Mouse (Mus musculus): ENCODE results near the gene Lmbr1. TPM values are rescaled to one million over a fixed set of nuclear protein-coding genes. Genes with fewer than 3 reads are reported as not detected.
A peak's percentile ranks its signal among the peaks of the same experiment; 100 is the strongest.

Gene Lmbr1
- polyA plus RNA-seq, 1 experiment from 2014 or later, result 9.2 TPM

GRCm38 (mm10) chr5:29196264-29196658 lies 181.9 kb downstream of the Lmbr1 start:
- ATAC-seq (ENCODE audit: insufficient number of reproducible peaks, low FRiP score, low TSS enrichment, low read depth), result no peak
- 8% methylated on average over 12 of the region's 12 CpGs for WGBS
- Histone ChIP-seq H3K4me2 (ENCODE audit: low read depth, severe bottlenecking) (peak overlapping the region; percentile 60), H3K9me3 (ENCODE audit: control insufficient read depth, low read length) (no peaks in the 10 kb centered on the region), H3K9ac (ENCODE audit: low read length) (peak overlapping the region; percentile 35; the same call in 1 of the 2 replicates), H3K4me1 (ENCODE audit: control insufficient read depth, insufficient read depth, low read length) (no peaks in the 10 kb centered on the region), H3K4me3 (ENCODE audit: low read depth, low read length) (peak overlapping the region; percentile 57), H3K27ac (replicated peaks; ENCODE audit: low read depth, low read length) (no peak overlapping the region), H3K36me3 (ENCODE audit: control insufficient read depth, insufficient read depth, low read length) (no peaks in the 10 kb centered on the region), H3K27me3 (ENCODE audit: control insufficient read depth, insufficient read depth, low read length) (no peaks in the 10 kb centered on the region)
- DNase-seq (ENCODE audit: low spot score), result no peak

- under 1% methylated on average over 65 of the region's 70 CpGs for WGBS
- H3K4me3 ChIP-seq (ENCODE audit: low read depth, low read length), result peak within 1 kb of the TSS; percentile 57
- H3K4me1 ChIP-seq (ENCODE audit: control insufficient read depth, insufficient read depth, low read length), result no peaks in the 10 kb centered on the region
- H3K9me3 ChIP-seq (ENCODE audit: control insufficient read depth, low read length), result no peaks in the 10 kb centered on the region
- H3K9ac ChIP-seq (ENCODE audit: low read length), result peak within 1 kb of the TSS; percentile 80
- H3K27ac ChIP-seq (replicated peaks; ENCODE audit: low read depth, low read length), result no peak within 1 kb of the TSS
- DNase-seq (ENCODE audit: low spot score) (peak; percentile 94), ATAC-seq (ENCODE audit: insufficient number of reproducible peaks, low FRiP score, low TSS enrichment, low read depth) (peak; percentile 98)
- no peaks in the 10 kb centered on the region for H3K36me3 ChIP-seq (ENCODE audit: control insufficient read depth, insufficient read depth, low read length)
- H3K27me3 ChIP-seq (ENCODE audit: control insufficient read depth, insufficient read depth, low read length), result no peaks in the 10 kb centered on the region
- peak within 1 kb of the TSS; percentile 60 for H3K4me2 ChIP-seq (ENCODE audit: low read depth, severe bottlenecking)
Measured at GRCm38 (mm10) chr5:29195570-29196263, 182.5 kb downstream of the Lmbr1 start, which contains the start of gene Rnf32. Gene Rnf32, plus strand, starts transcription at chr5:29195992.

- Histone ChIP-seq H3K4me2 (ENCODE audit: low read depth, severe bottlenecking) (peak overlapping the region; percentile 39), H3K27ac (replicated peaks; ENCODE audit: low read depth, low read length) (no peak overlapping the region), H3K4me3 (ENCODE audit: low read depth, low read length) (peak overlapping the region; percentile 57), H3K36me3 (ENCODE audit: control insufficient read depth, insufficient read depth, low read length) (no peaks in the 10 kb centered on the region), H3K9me3 (ENCODE audit: control insufficient read depth, low read length) (no peaks in the 10 kb centered on the region), H3K27me3 (ENCODE audit: control insufficient read depth, insufficient read depth, low read length) (no peaks in the 10 kb centered on the region), H3K9ac (ENCODE audit: low read length) (peak overlapping the region; percentile 80), H3K4me1 (ENCODE audit: control insufficient read depth, insufficient read depth, low read length) (no peaks in the 10 kb centered on the region)
- ATAC-seq (ENCODE audit: insufficient number of reproducible peaks, low FRiP score, low TSS enrichment, low read depth) (peak; percentile 44; the same call in 1 of the 2 replicates), DNase-seq (ENCODE audit: low spot score) (no peak)
- 4% methylated on average over 9 of the region's 9 CpGs for WGBS
Measured at GRCm38 (mm10) chr5:29195231-29195569, 183.0 kb downstream of the Lmbr1 start.

- DNase-seq (ENCODE audit: low spot score), result no peak
Measured at GRCm38 (mm10) chr5:29186798-29187197, 191.4 kb downstream of the Lmbr1 start.

More at GRCm38 (mm10) chr5:29186798-29187197, 191.4 kb downstream of the Lmbr1 start:
- no peaks in the 10 kb centered on the region for H3K27me3 ChIP-seq (ENCODE audit: control insufficient read depth, insufficient read depth, low read length)
- no peak for ATAC-seq (ENCODE audit: insufficient number of reproducible peaks, low FRiP score, low TSS enrichment, low read depth)
- no peaks in the 10 kb centered on the region for H3K9me3 ChIP-seq (ENCODE audit: control insufficient read depth, low read length)
- WGBS, result 88% methylated on average over 5 of the region's 5 CpGs
- H3K4me2 ChIP-seq (ENCODE audit: low read depth, severe bottlenecking), result no peak overlapping the region
- no peaks in the 10 kb centered on the region for H3K36me3 ChIP-seq (ENCODE audit: control insufficient read depth, insufficient read depth, low read length)
- no peaks in the 10 kb centered on the region for H3K4me1 ChIP-seq (ENCODE audit: control insufficient read depth, insufficient read depth, low read length)
- H3K9ac ChIP-seq (ENCODE audit: low read length), result no peak overlapping the region
- no peak overlapping the region for H3K27ac ChIP-seq (replicated peaks; ENCODE audit: low read depth, low read length)
- H3K4me3 ChIP-seq (ENCODE audit: low read depth, low read length), result no peak overlapping the region

Small RNA genes within 50 kb of the gene (microRNA-seq; reads per million reads assigned to microRNA genes)
- not detected for gene Gm23801

Other genes with a start within 250 kb of the Lmbr1 start
- 3.2 and 4.0 TPM in 2 replicates for gene Rnf32, start 182.4 kb downstream of the Lmbr1 start, polyA plus RNA-seq (2014; fragmentation: Nextera tagmentation; extraction: Ambion mirVana)
- 24.4 and 34.5 TPM in 2 replicates for gene Nom1, start 56.3 kb upstream of the Lmbr1 start, polyA plus RNA-seq (2014; fragmentation: Nextera tagmentation; extraction: Ambion mirVana)
- gene Mnx1, start 100.1 kb upstream of the Lmbr1 start, polyA plus RNA-seq (2014; fragmentation: Nextera tagmentation; extraction: Ambion mirVana), result 1.2 and 1.3 TPM in 2 replicates
- 31.9 and 34.5 TPM in 2 replicates for gene Ube3c, start 190.9 kb upstream of the Lmbr1 start, polyA plus RNA-seq (2014; fragmentation: Nextera tagmentation; extraction: Ambion mirVana)

Measured in limb, embryonic 11.5 days (tissue).